Mouse (Mus musculus) skeletal muscle tissue, postnatal 0 days (tissue): ENCODE results near the gene Man2c1. TPM values are rescaled to one million over a fixed set of nuclear protein-coding genes. Genes with fewer than 3 reads are reported as not detected.

Source experiments
- polyA plus RNA-seq: library from polyadenylated mRNA; unstranded; fragments of >200 nt; fragmentation: Nextera tagmentation; extraction: Ambion mirVana; gene quantifications from 2 replicates; pipeline ENCODE4 v1.2.1, GENCODE M21; 2015

Man2c1 gene
- polyA plus RNA-seq: 36.4 and 37.4 TPM in 2 replicates

DNA sequence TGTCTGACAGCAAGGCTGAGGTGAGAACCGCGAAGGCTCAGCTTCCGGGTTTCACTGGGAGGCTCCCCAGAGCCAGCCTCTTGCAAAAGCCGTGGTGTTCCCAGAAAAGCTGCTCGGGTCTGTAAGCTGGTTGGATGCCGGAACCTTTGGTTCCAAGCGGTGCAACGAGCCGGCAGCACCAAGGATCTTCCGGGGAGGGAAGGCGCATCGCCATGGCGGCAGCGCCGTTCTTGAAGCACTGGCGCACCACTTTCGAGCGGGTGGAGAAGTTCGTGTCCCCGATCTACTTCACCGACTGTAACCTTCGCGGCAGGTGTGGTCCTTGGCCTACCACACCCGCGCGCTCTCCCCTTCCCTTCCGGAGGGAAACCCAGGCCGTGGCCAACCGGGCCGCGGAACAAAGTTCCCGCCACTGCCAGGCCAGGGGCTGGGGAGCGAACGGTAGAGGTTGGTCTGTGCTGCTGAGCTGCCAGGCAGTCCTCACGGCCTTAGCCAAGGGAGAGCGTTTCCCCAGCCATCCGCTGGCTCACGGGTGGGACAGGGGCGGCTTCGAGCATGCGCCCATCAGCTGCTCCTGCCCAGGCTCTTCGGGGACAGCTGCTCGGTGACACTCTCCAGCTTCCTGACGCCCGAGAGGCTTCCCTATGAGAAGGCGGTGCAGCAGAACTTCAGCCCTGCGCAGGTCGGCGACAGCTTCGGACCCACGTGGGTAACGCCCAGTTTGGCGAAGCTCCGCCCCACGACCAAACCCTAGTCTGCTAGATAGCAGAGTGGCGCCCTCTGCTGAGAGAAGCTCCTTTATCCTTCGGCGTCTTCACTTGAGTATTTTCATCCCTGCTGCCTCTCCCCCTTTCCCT lies at the start of gene Man2c1:
Gene Man2c1, plus strand, starts transcription at position 114 of the 857 bp plus-strand sequence.

GRCm38 (mm10) chr9:57148144-57148878 lies 17.8 kb downstream of the Man2c1 start, which contains the start of gene Neil1:
Gene Neil1 (minus strand): TSS chr9:57148305.

GRCm38 (mm10) chr9:57158013-57158470 lies 27.6 kb downstream of the Man2c1 start, which contains the start of gene Commd4:
Gene Commd4 (minus strand): TSS chr9:57158331.

Other genes with a start within 250 kb of the Man2c1 start
- 3.0 and 3.3 TPM in 2 replicates for gene Snx33, start 202.3 kb upstream of the Man2c1 start, polyA plus RNA-seq
- 53.9 and 57.2 TPM in 2 replicates for gene Imp3, start 193.2 kb upstream of the Man2c1 start, polyA plus RNA-seq
- 12.3 and 12.9 TPM in 2 replicates for gene Snupn, start 179.8 kb upstream of the Man2c1 start, polyA plus RNA-seq
- gene Ptpn9, start 135.8 kb upstream of the Man2c1 start, polyA plus RNA-seq: 6.4 and 8.4 TPM in 2 replicates
- gene Sin3a, start 58.6 kb upstream of the Man2c1 start, polyA plus RNA-seq: 9.4 and 9.7 TPM in 2 replicates
- 4.4 and 5.2 TPM in 2 replicates for gene Neil1, start 17.6 kb downstream of the Man2c1 start, polyA plus RNA-seq
- 62.5 and 63.0 TPM in 2 replicates for gene Commd4, start 27.6 kb downstream of the Man2c1 start, polyA plus RNA-seq
- not detected in 2 replicates for gene Trcg1, start 105.9 kb downstream of the Man2c1 start, polyA plus RNA-seq
- 4.8 and 8.2 TPM in 2 replicates for gene 1700017B05Rik, start 131.9 kb downstream of the Man2c1 start, polyA plus RNA-seq